Mouse (Mus musculus): ENCODE data around the gene Tmtc2.

Gene Tmtc2

DNA sequence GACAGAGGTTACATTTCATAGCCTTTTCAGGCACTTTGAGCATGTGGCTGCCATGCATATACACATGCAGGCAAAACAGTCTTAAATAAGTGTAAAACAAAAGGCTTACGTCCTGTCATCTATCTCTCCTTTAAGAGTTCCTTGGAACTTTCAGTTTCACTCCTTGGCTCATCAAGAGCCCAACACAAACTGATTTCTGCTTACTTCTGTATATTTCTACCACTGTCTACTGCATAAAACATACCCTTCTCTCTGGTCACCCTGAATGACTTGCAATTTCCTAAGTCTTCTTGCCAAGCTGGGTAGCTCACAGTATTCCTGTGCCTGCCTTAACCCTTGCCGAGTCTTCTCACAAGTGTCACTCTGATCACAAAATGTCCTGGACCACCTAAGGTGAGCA lies 26.2 kb downstream of the Tmtc2 start:
- DNase-seq (ENCODE audit: low read depth, low spot score), result no peak

- no peak for DNase-seq (ENCODE audit: low read depth, low spot score)
Measured at GRCm38 (mm10) chr10:105544004-105545003, 29.9 kb downstream of the Tmtc2 start.

DNA sequence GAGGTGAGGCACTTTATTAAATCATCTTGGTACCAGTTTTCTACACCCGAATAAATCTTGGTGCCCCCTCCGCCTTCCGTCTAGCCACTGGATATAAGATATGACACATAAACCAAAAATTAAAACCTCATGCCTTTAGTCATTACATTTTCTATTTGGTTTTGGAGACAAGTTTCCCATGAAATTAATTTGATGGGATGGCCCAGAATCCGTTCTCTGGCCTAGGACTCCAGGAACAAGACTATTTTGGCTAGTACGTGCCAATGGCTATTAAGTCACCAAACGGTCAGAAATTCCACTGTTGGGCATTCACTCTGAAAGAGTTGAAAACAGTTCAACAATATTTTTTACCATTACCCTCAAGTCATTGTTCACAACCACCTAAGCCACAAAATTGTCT lies 32.2 kb downstream of the Tmtc2 start:
- DNase-seq (ENCODE audit: low read depth, low spot score), result no peak

DNA sequence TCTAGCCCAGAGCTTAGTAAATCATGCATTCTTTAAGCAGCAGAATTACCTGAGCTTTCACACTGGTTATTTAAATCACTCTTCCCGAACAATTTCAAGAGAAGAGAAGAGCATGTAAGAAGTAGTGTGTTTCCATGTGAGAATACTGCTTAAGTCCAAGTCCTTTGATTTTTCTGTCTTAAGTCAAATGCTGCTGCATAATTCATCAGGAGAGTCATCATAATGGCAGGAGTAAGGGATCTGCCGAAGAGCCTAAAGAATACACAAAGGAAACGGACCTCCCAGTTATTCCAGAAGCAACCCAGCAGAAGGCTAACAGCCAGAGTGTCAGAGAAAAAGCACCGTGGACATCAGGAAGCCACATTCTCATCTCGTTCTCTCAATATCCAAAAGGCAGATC lies 34.6 kb downstream of the Tmtc2 start:
- DNase-seq (ENCODE audit: low read depth, low spot score), result no peak

GRCm38 (mm10) chr10:105536910-105537309 lies 37.3 kb downstream of the Tmtc2 start:
- no peak for DNase-seq (ENCODE audit: low read depth, low spot score)

DNA sequence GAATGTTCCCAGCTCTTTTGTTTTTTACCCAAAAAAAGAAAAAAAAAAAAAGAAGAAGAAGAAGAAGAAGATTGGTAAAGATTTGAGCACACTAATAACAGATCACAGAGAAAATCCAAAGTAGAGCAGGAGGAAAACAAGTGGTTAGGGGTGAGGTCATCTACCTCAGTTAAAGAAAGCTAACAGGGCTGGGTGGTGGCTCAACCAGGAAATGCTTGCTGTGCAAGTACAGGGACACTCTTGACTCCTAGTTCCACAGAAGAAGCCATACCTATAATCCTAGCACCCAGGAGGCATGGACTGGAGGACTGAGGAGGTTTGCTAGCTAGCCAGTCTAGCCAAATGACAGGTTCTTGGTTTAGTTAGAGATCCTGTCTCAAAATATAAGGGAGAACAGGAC lies 38.4 kb downstream of the Tmtc2 start:
- DNase-seq (ENCODE audit: low read depth, low spot score), result no peak

DNA sequence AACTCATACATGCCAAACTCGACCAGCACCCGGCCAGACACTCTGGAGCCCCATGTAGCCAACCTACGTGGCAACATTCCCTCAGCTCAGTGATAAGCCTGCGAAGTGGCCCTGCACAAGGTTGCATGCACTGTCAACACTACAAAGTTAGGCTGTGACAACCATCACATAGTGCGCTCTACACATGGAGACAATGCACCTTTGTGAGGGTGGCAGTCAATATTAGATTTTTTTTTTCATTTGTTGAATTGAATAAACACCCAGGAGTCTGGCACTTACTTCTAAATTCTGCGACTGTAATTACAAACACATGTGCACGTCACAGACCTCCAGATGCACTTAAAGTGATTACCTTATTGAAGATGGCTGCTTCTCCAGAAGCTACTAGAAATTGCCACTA lies 41.5 kb downstream of the Tmtc2 start:
- DNase-seq (ENCODE audit: low read depth, low spot score), result no peak

- DNase-seq (ENCODE audit: low read depth, low spot score), result no peak
Measured at GRCm38 (mm10) chr10:105532019-105532525, 42.2 kb downstream of the Tmtc2 start.

DNA sequence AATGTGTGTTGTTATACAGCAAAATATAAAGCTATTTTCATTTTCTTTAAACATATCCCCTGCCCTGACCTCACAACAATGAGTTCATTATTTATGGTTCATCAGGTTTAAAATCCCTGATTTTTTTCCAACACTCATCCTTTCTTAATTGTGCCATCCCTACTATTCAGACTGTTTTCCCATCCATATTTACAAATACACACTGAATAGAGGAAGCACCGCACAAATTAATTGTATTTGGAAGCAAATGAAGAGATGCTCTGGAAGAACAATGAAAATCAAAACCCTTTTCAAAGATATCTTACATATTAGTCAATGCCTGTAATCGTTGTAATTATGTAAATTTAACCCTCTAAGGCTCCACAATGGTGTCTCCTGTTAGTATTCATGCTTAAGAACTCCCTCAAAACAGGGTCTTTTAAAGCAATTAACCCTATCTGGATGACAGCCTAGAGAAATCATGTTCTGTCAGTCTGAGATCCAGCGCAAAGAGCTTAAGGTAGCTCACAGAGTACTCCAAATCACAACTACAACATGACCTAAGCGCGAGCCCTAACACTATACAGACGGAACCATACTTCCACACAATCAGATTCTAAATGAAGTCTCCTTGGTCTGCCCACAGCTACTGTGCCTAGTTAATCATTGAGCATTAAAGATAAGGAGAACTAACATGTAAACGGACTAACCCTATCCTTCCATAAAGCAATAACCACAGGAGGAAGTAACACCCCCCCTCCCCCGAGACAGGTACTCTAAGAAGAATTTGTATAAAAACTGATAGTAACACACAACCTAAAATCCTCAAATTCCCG lies 43.0 kb downstream of the Tmtc2 start:
- DNase-seq (ENCODE audit: low read depth, low spot score), result no peak

- DNase-seq (ENCODE audit: low read depth, low spot score), result no peak
Measured at GRCm38 (mm10) chr10:105523405-105524088, 50.7 kb downstream of the Tmtc2 start.

GRCm38 (mm10) chr10:105522431-105522830 lies 51.8 kb downstream of the Tmtc2 start:
- DNase-seq (ENCODE audit: low read depth, low spot score), result no peak

GRCm38 (mm10) chr10:105519154-105519806 lies 55.0 kb downstream of the Tmtc2 start:
- DNase-seq (ENCODE audit: low read depth, low spot score), result no peak

- DNase-seq (ENCODE audit: low read depth, low spot score), result no peak
Measured at GRCm38 (mm10) chr10:105518144-105518543, 56.1 kb downstream of the Tmtc2 start.

GRCm38 (mm10) chr10:105513777-105514322 lies 60.4 kb downstream of the Tmtc2 start:
- DNase-seq (ENCODE audit: low read depth, low spot score), result no peak

- DNase-seq (ENCODE audit: low read depth, low spot score), result no peak
Measured at GRCm38 (mm10) chr10:105509896-105510272, 64.4 kb downstream of the Tmtc2 start.

- DNase-seq (ENCODE audit: low read depth, low spot score), result no peak
Measured at GRCm38 (mm10) chr10:105509146-105509895, 64.9 kb downstream of the Tmtc2 start.

- no peak for DNase-seq (ENCODE audit: low read depth, low spot score)
Measured at GRCm38 (mm10) chr10:105507982-105508786, 66.1 kb downstream of the Tmtc2 start.

GRCm38 (mm10) chr10:105506046-105506445 lies 68.2 kb downstream of the Tmtc2 start:
- no peak for DNase-seq (ENCODE audit: low read depth, low spot score)

- DNase-seq (ENCODE audit: low read depth, low spot score), result no peak
Measured at GRCm38 (mm10) chr10:105504472-105504871, 69.8 kb downstream of the Tmtc2 start.

Measured in WW6 (cell line).